Comparison of ENCODE assay signal across 8 mouse cellular contexts in genomic region chr3:96600639-96601250, GRCm38 (mm10). TPM values are rescaled to one million over a fixed set of nuclear protein-coding genes. Genes with fewer than 3 reads are reported as not detected.
DNase-seq lines count a peak whose midpoint lies in the region; ATAC-seq and TF ChIP-seq lines count a peak whose summit lies in the region.

TSS of gene Lix1l (plus strand) at chr3:96601149.

- no peaks in the 10 kb centered on the region for H3K36me3 ChIP-seq in lung, embryonic 16.5 days (ENCODE audit: control insufficient read depth, insufficient read depth, low read length)
- H3K36me3 ChIP-seq in thymus, adult 2 months (ENCODE audit: control insufficient read depth, insufficient read depth, low read length): no peaks in the 10 kb centered on the region

- peak within 1 kb of the TSS; percentile 82 for H3K9ac ChIP-seq in lung, embryonic 16.5 days (ENCODE audit: low read length)

- peak within 1 kb of the TSS; percentile 69 for H3K4me2 ChIP-seq in lung, embryonic 16.5 days (ENCODE audit: low read depth, low read length)

- ATAC-seq in lung, embryonic 16.5 days (ENCODE audit: low read depth): peak; percentile 95

- TF ChIP-seq CTCF in cerebellum, adult 2 months (IDR thresholded peaks at IDR 0.05; ENCODE audit: borderline replicate concordance, insufficient read depth, low read depth, low read length): no peak
- TF ChIP-seq CTCF in thymus, adult 2 months (IDR thresholded peaks at IDR 0.05; ENCODE audit: borderline replicate concordance, control insufficient read depth, extremely low read depth, insufficient read depth, low read length, poor library complexity): no peak

- H3K27me3 ChIP-seq in cerebellum, adult 2 months (ENCODE audit: control insufficient read depth, insufficient read depth, low read length): no peaks in the 10 kb centered on the region
- peaks cover 14% of the 10 kb centered on the region for H3K27me3 ChIP-seq in lung, embryonic 16.5 days (ENCODE audit: control insufficient read depth, insufficient read depth, low read depth, low read length)
- peaks cover 33% of the 10 kb centered on the region; the same call in 1 of the 2 replicates for H3K27me3 ChIP-seq in thymus, adult 2 months (ENCODE audit: control insufficient read depth, insufficient read depth, low read length)

- H3K4me3 ChIP-seq in cerebellum, adult 2 months (replicated peaks; ENCODE audit: insufficient read depth, low read depth, low read length): peak within 1 kb of the TSS; percentile 53
- H3K4me3 ChIP-seq in lung, embryonic 16.5 days (ENCODE audit: low read length): peak within 1 kb of the TSS; percentile 70
- peak within 1 kb of the TSS; percentile 80 for H3K4me3 ChIP-seq in thymus, adult 2 months (ENCODE audit: control insufficient read depth, insufficient read depth, low read length)

- TF ChIP-seq POLR2A in cerebellum, adult 2 months (IDR thresholded peaks at IDR 0.05; ENCODE audit: borderline replicate concordance, insufficient read depth, low read length): peak; percentile 47; the same call in 1 of the 2 replicates
- peak; percentile 37; the same call in 1 of the 2 replicates for TF ChIP-seq POLR2A in thymus, adult 2 months (IDR thresholded peaks at IDR 0.05; ENCODE audit: control insufficient read depth, extremely low read depth, insufficient read depth, low read length, poor library complexity)

- WGBS in cerebellum, adult 2 months: under 1% methylated on average over 27 of the region's 27 CpGs
- WGBS in lung, embryonic 16.5 days: under 1% methylated on average over 27 of the region's 27 CpGs
- 1% methylated on average over 27 of the region's 27 CpGs for WGBS in thymus, adult 2 months

- H3K9me3 ChIP-seq in lung, embryonic 16.5 days (ENCODE audit: control insufficient read depth, low read length): no peaks in the 10 kb centered on the region

- peaks cover 19% of the 10 kb centered on the region for H3K4me1 ChIP-seq in cerebellum, adult 2 months (ENCODE audit: control insufficient read depth, insufficient read depth, low read length)
- H3K4me1 ChIP-seq in lung, embryonic 16.5 days (replicated peaks; ENCODE audit: control insufficient read depth, insufficient read depth, low read length): peaks cover 27% of the 10 kb centered on the region
- H3K4me1 ChIP-seq in thymus, adult 2 months (replicated peaks; ENCODE audit: control insufficient read depth, insufficient read depth, low read length): peaks cover 28% of the 10 kb centered on the region

- no peak within 1 kb of the TSS; the same call in 1 of the 2 replicates for H3K27ac ChIP-seq in cerebellum, adult 2 months (ENCODE audit: insufficient read depth, low read length)
- H3K27ac ChIP-seq in lung, embryonic 16.5 days (ENCODE audit: low read length): peak within 1 kb of the TSS; percentile 98
- no peak within 1 kb of the TSS for H3K27ac ChIP-seq in thymus, adult 2 months (ENCODE audit: control insufficient read depth, insufficient read depth, low read length)

- peak; percentile 100 for DNase-seq in MEL-GATA-1-ER (ENCODE audit: extremely low read depth, low read depth)
- DNase-seq in cerebellum, adult 2 months: peak; percentile 92 to 95
- DNase-seq in forelimb bud, embryonic 11.5 days (ENCODE audit: low read depth, low spot score): peak; percentile 94
- peak; percentile 95 for DNase-seq in heart, postnatal 4 days
- peak; percentile 97 for DNase-seq in layer of hippocampus, adult 9-11 months
- peak; percentile 95 for DNase-seq in ovary, adult 18-20 months (ENCODE audit: low spot score)
- peak; percentile 88 for DNase-seq in thymus, adult 2 months

RNA-seq across cellular contexts. Expression of gene Lix1l, which starts in this region (rescaled TPM):
- 23.9 and 24.7 TPM in 2 replicates for polyA plus RNA-seq in cerebellum, adult 2 months (2012; rRNA removed)
- total RNA-seq in heart, postnatal 4 days (2021): 10 to 100 TPM; 53.1 to 56.6 TPM
- polyA plus RNA-seq in lung, embryonic 16.5 days (2015; fragmentation: Nextera tagmentation; extraction: Ambion mirVana): 6.7 and 8.2 TPM in 2 replicates
- 4.6 and 8.2 TPM in 2 replicates for polyA plus RNA-seq in thymus, adult 2 months (2012; rRNA removed)
